Mouse (Mus musculus): Measurements from ENCODE around the gene Polr2h. TPM values are rescaled to one million over a fixed set of nuclear protein-coding genes. Genes with fewer than 3 reads are reported as not detected.

Polr2h gene
- polyA plus RNA-seq (2015; fragmentation: Nextera tagmentation; extraction: Ambion mirVana) = 42.0 and 46.2 TPM in 2 replicates

GRCm38 (mm10) chr16:20717181-20717977, at the start of gene Polr2h, which contains the start of gene Clcn2:
Polr2h (plus strand) TSS chr16:20717665.
Clcn2 (minus strand) TSS chr16:20717746.

GRCm38 (mm10) chr16:20668013-20668412, 49.5 kb upstream of the Polr2h start, which contains the start of gene Eif4g1:
Eif4g1 (plus strand) TSS chr16:20668313.

GRCm38 (mm10) chr16:20693111-20693701, 24.3 kb upstream of the Polr2h start, which contains the start of gene Fam131a:
Fam131a (plus strand) TSS chr16:20693241.

GRCm38 (mm10) chr16:20732925-20733730, 15.7 kb downstream of the Polr2h start, which contains the start of gene Chrd:
Chrd (plus strand) TSS chr16:20733127.

GRCm38 (mm10) chr16:20733731-20734730, 16.6 kb downstream of the Polr2h start, which contains the start of gene Thpo:
Thpo (minus strand) TSS chr16:20734511.

Other genes starting within 250 kb of the Polr2h start
- 53.9 and 55.8 TPM in 2 replicates for gene Eif2b5, start 218.8 kb upstream of the Polr2h start, polyA plus RNA-seq (2015; fragmentation: Nextera tagmentation; extraction: Ambion mirVana)
- 12.8 and 13.1 TPM in 2 replicates for gene Dvl3, start 200.7 kb upstream of the Polr2h start, polyA plus RNA-seq (2015; fragmentation: Nextera tagmentation; extraction: Ambion mirVana)
- 301 and 348 TPM in 2 replicates for gene Ap2m1, start 182.2 kb upstream of the Polr2h start, polyA plus RNA-seq (2015; fragmentation: Nextera tagmentation; extraction: Ambion mirVana)
- 48.5 and 53.1 TPM in 2 replicates for gene Abcf3, start 169.1 kb upstream of the Polr2h start, polyA plus RNA-seq (2015; fragmentation: Nextera tagmentation; extraction: Ambion mirVana)
- gene Vwa5b2, start 128.2 kb upstream of the Polr2h start, polyA plus RNA-seq (2015; fragmentation: Nextera tagmentation; extraction: Ambion mirVana) = 0.16 and 0.21 TPM in 2 replicates
- gene Eef1akmt4, start 106.1 kb upstream of the Polr2h start, polyA plus RNA-seq (2015; fragmentation: Nextera tagmentation; extraction: Ambion mirVana) = 13.6 and 14.7 TPM in 2 replicates
- gene Gm49333, start 106.1 kb upstream of the Polr2h start, polyA plus RNA-seq (2015; fragmentation: Nextera tagmentation; extraction: Ambion mirVana) = not detected in 2 replicates
- 14.1 and 15.4 TPM in 2 replicates for gene Alg3, start 105.9 kb upstream of the Polr2h start, polyA plus RNA-seq (2015; fragmentation: Nextera tagmentation; extraction: Ambion mirVana)
- gene Camk2n2, start 96.4 kb upstream of the Polr2h start, polyA plus RNA-seq (2015; fragmentation: Nextera tagmentation; extraction: Ambion mirVana) = 0.26 and 0.69 TPM in 2 replicates
- gene Ece2, start 87.8 kb upstream of the Polr2h start, polyA plus RNA-seq (2015; fragmentation: Nextera tagmentation; extraction: Ambion mirVana) = 0.35 and 0.40 TPM in 2 replicates
- gene Psmd2, start 66.0 kb upstream of the Polr2h start, polyA plus RNA-seq (2015; fragmentation: Nextera tagmentation; extraction: Ambion mirVana) = 177 and 191 TPM in 2 replicates
- 87.6 and 96.4 TPM in 2 replicates for gene Eif4g1, start 49.4 kb upstream of the Polr2h start, polyA plus RNA-seq (2015; fragmentation: Nextera tagmentation; extraction: Ambion mirVana)
- gene Fam131a, start 24.4 kb upstream of the Polr2h start, polyA plus RNA-seq (2015; fragmentation: Nextera tagmentation; extraction: Ambion mirVana) = 49.8 and 52.6 TPM in 2 replicates
- 2.1 and 2.7 TPM in 2 replicates for gene Clcn2, start 81 bp downstream of the Polr2h start, polyA plus RNA-seq (2015; fragmentation: Nextera tagmentation; extraction: Ambion mirVana)
- gene Chrd, start 15.5 kb downstream of the Polr2h start, polyA plus RNA-seq (2015; fragmentation: Nextera tagmentation; extraction: Ambion mirVana) = 4.6 and 5.1 TPM in 2 replicates
- 0.77 and 0.82 TPM in 2 replicates for gene Thpo, start 16.8 kb downstream of the Polr2h start, polyA plus RNA-seq (2015; fragmentation: Nextera tagmentation; extraction: Ambion mirVana)